In genomic region chr2:29561468-29561867, GRCm38 (mm10) we compare ENCODE assay signal across 21 mouse cellular contexts. TPM values are rescaled to one million over a fixed set of nuclear protein-coding genes. Genes with fewer than 3 reads are reported as not detected.
DNase-seq lines count a peak whose midpoint lies in the region; ATAC-seq and TF ChIP-seq lines count a peak whose summit lies in the region.
"Had no signal": no experiment of that assay in that cellular context is flagged by ENCODE, and none has a peak within 500 bp of the region (broad histone marks: within the 10 kb centered on the region; RNA-seq: fewer than 3 reads in every experiment).

No protein-coding gene starts in this region.

- no peak overlapping the region for H3K9ac ChIP-seq in heart, embryonic 12.5 days
- H3K9ac ChIP-seq: forebrain, embryonic 12.5 days; hindbrain, embryonic 15.5 days; liver, postnatal 0 days; midbrain, embryonic 13.5 days; stomach, embryonic 15.5 days had no signal

- no peaks in the 10 kb centered on the region for H3K9me3 ChIP-seq in heart, embryonic 12.5 days (replicated peaks)
- H3K9me3 ChIP-seq: forebrain, embryonic 12.5 days; hindbrain, embryonic 15.5 days; limb, embryonic 10.5 days; midbrain, embryonic 13.5 days; stomach, embryonic 15.5 days had no signal

- TF ChIP-seq POLR2A in cerebellum, adult 2 months (IDR thresholded peaks at IDR 0.05; ENCODE audit: borderline replicate concordance, insufficient read depth, low read length): no peak

- WGBS in heart, embryonic 12.5 days: 81% methylated on average over 4 of the region's 4 CpGs
- 5% methylated on average over 4 of the region's 4 CpGs for WGBS in cerebellum, adult 2 months

- peak; percentile 19 for DNase-seq in adrenal gland, postnatal 25 days
- DNase-seq in adrenal gland, adult (ENCODE audit: inconsistent age in 2 of 2, low spot score in 1 of 2): no peak
- peak; percentile 12 to 33 for DNase-seq in heart, adult 18-20 months
- peak; percentile 81 to 83 for DNase-seq in cerebellum, adult 2 months
- peak; percentile 75 to 76 for DNase-seq in cerebellum, postnatal 36 days
- DNase-seq in kidney, postnatal 14 days: no peak
- no peak for DNase-seq in right cerebral cortex, postnatal 14 days
- DNase-seq: heart, postnatal 4 days; liver, postnatal 0 days; lung, postnatal 10 days; spleen, adult 18-20 months; thymus, adult 2 months had no signal

- no peaks in the 10 kb centered on the region for H3K36me3 ChIP-seq in heart, embryonic 12.5 days
- H3K36me3 ChIP-seq: forebrain, embryonic 12.5 days; hindbrain, embryonic 15.5 days; limb, embryonic 10.5 days; midbrain, embryonic 13.5 days; stomach, embryonic 15.5 days had no signal

- H3K27ac ChIP-seq in heart, embryonic 12.5 days (ENCODE audit: poor library complexity, severe bottlenecking): no peak overlapping the region
- H3K27ac ChIP-seq in cerebellum, adult 2 months (ENCODE audit: insufficient read depth, low read length): no peak overlapping the region
- H3K27ac ChIP-seq: forebrain, embryonic 12.5 days; hindbrain, embryonic 15.5 days; kidney, postnatal 0 days; limb, embryonic 10.5 days; midbrain, embryonic 13.5 days; stomach, embryonic 15.5 days had no signal

- ATAC-seq in heart, embryonic 12.5 days (ENCODE audit: insufficient number of reproducible peaks, low FRiP score): no peak
- ATAC-seq: intestine, postnatal 0 days; liver, postnatal 0 days; midbrain, embryonic 13.5 days had no signal

- no peak for TF ChIP-seq CTCF in cerebellum, adult 2 months (IDR thresholded peaks at IDR 0.05; ENCODE audit: borderline replicate concordance, insufficient read depth, low read depth, low read length)

- no peak overlapping the region for H3K4me2 ChIP-seq in heart, embryonic 12.5 days
- H3K4me2 ChIP-seq: forebrain, embryonic 12.5 days; hindbrain, embryonic 15.5 days; midbrain, embryonic 13.5 days; stomach, embryonic 15.5 days had no signal

- H3K4me1 ChIP-seq in heart, embryonic 12.5 days (replicated peaks): peaks cover 4% of the 10 kb centered on the region
- H3K4me1 ChIP-seq in cerebellum, adult 2 months (ENCODE audit: control insufficient read depth, insufficient read depth, low read length): peaks cover 22% of the 10 kb centered on the region
- H3K4me1 ChIP-seq: stomach, embryonic 15.5 days had no signal

- H3K27me3 ChIP-seq in heart, embryonic 12.5 days (replicated peaks): peaks cover 8% of the 10 kb centered on the region; the same call in 1 of the 2 replicates
- no peaks in the 10 kb centered on the region for H3K27me3 ChIP-seq in cerebellum, adult 2 months (ENCODE audit: control insufficient read depth, insufficient read depth, low read length)
- H3K27me3 ChIP-seq: hindbrain, embryonic 15.5 days; midbrain, embryonic 13.5 days; stomach, embryonic 15.5 days had no signal

- H3K4me3 ChIP-seq in heart, embryonic 12.5 days: no peak overlapping the region
- H3K4me3 ChIP-seq in cerebellum, adult 2 months (replicated peaks; ENCODE audit: insufficient read depth, low read depth, low read length): no peak overlapping the region
- H3K4me3 ChIP-seq: forebrain, embryonic 12.5 days; hindbrain, embryonic 15.5 days; limb, embryonic 10.5 days; midbrain, embryonic 13.5 days; myocyte; stomach, embryonic 15.5 days had no signal

RNA-seq across cellular contexts. Expression of gene Rapgef1, which starts 58.1 kb away (rescaled TPM):
- 47.5 and 49.5 TPM in 2 replicates for total RNA-seq in adrenal gland, postnatal 25 days (2021)
- total RNA-seq in heart, adult 18-20 months (2021): 100 to 1,000 TPM in 1 of 2 experiments, 10 to 100 TPM in 1; 100.0 to 108 TPM
- polyA plus RNA-seq in heart, embryonic 12.5 days (2016; fragmentation: Nextera tagmentation; extraction: Ambion mirVana): 13.2 and 14.5 TPM in 2 replicates
- 72.6 and 80.3 TPM in 2 replicates for polyA plus RNA-seq in cerebellum, adult 2 months (2012; rRNA removed)

Comparison
In these comparisons a context has a peak if more than half of its experiments do, and no peak if none do; other contexts are left out.
1. DNase-seq: peak in adrenal gland, postnatal 25 days (single experiment), heart, adult 18-20 months (2 of 2), cerebellum, adult 2 months (2 of 2) and cerebellum, postnatal 36 days (2 of 2); none in adrenal gland, adult (0 of 2), kidney, postnatal 14 days (single experiment) and right cerebral cortex, postnatal 14 days (single experiment).